Mouse (Mus musculus): ENCODE results near the gene Uqcc1.

Uqcc1 gene

GRCm38 (mm10) chr2:155817301-155818245, 112.5 kb downstream of the Uqcc1 start:
- no peak for DNase-seq (ENCODE audit: low read depth, low spot score)

GRCm38 (mm10) chr2:155816179-155816578, 113.9 kb downstream of the Uqcc1 start:
- DNase-seq (ENCODE audit: low read depth, low spot score) = no peak

GRCm38 (mm10) chr2:155814829-155815228, 115.3 kb downstream of the Uqcc1 start:
- DNase-seq (ENCODE audit: low read depth, low spot score) = no peak

- no peak for DNase-seq (ENCODE audit: low read depth, low spot score)
Observed at GRCm38 (mm10) chr2:155812637-155813036, 117.5 kb downstream of the Uqcc1 start.

GRCm38 (mm10) chr2:155811821-155812396, 118.2 kb downstream of the Uqcc1 start:
- DNase-seq (ENCODE audit: low read depth, low spot score) = peak; percentile 90

- no peak for DNase-seq (ENCODE audit: low read depth, low spot score)
Observed at GRCm38 (mm10) chr2:155809620-155810019, 120.5 kb downstream of the Uqcc1 start.

GRCm38 (mm10) chr2:155807408-155807807, 122.7 kb downstream of the Uqcc1 start:
- DNase-seq (ENCODE audit: low read depth, low spot score) = no peak

GRCm38 (mm10) chr2:155806548-155806947, 123.6 kb downstream of the Uqcc1 start:
- DNase-seq (ENCODE audit: low read depth, low spot score) = no peak

GRCm38 (mm10) chr2:155805925-155806255, 124.2 kb downstream of the Uqcc1 start:
- DNase-seq (ENCODE audit: low read depth, low spot score) = no peak

GRCm38 (mm10) chr2:155805231-155805924, 124.7 kb downstream of the Uqcc1 start:
- no peak for DNase-seq (ENCODE audit: low read depth, low spot score)

GRCm38 (mm10) chr2:155804053-155804452, 126.1 kb downstream of the Uqcc1 start:
- no peak for DNase-seq (ENCODE audit: low read depth, low spot score)

- DNase-seq (ENCODE audit: low read depth, low spot score) = peak; percentile 63
Observed at GRCm38 (mm10) chr2:155802761-155803160, 127.3 kb downstream of the Uqcc1 start.

GRCm38 (mm10) chr2:155798613-155799012, 131.5 kb downstream of the Uqcc1 start:
- DNase-seq (ENCODE audit: low read depth, low spot score) = no peak

Measured in CD4-positive, CD25-positive, alpha-beta regulatory T cell, adult 2 months (primary cell).